Mouse (Mus musculus) frontal cortex, adult 2 months (tissue): ENCODE results near the gene Drc1. TPM values are rescaled to one million over a fixed set of nuclear protein-coding genes. Genes with fewer than 3 reads are reported as not detected.
A peak's percentile ranks its signal among the peaks of the same experiment; 100 is the strongest.

Experiments used
- DNase-seq, 2 experiments: peaks; one replicate each; pipeline ENCODE4 v3.0.0; 2022; ENCODE audit warnings: low spot score in 1 of 2; ENCODE audit errors: extremely low spot score in 1 of 2
- polyA plus RNA-seq: library from polyadenylated mRNA; depleted of rRNA; stranded (reverse); fragments of >200 nt; gene quantifications from 2 replicates; pipeline ENCODE4 v1.2.3, GENCODE M21; 2012

Drc1 gene
- polyA plus RNA-seq, 1 experiment = 11.5 TPM

DNA sequence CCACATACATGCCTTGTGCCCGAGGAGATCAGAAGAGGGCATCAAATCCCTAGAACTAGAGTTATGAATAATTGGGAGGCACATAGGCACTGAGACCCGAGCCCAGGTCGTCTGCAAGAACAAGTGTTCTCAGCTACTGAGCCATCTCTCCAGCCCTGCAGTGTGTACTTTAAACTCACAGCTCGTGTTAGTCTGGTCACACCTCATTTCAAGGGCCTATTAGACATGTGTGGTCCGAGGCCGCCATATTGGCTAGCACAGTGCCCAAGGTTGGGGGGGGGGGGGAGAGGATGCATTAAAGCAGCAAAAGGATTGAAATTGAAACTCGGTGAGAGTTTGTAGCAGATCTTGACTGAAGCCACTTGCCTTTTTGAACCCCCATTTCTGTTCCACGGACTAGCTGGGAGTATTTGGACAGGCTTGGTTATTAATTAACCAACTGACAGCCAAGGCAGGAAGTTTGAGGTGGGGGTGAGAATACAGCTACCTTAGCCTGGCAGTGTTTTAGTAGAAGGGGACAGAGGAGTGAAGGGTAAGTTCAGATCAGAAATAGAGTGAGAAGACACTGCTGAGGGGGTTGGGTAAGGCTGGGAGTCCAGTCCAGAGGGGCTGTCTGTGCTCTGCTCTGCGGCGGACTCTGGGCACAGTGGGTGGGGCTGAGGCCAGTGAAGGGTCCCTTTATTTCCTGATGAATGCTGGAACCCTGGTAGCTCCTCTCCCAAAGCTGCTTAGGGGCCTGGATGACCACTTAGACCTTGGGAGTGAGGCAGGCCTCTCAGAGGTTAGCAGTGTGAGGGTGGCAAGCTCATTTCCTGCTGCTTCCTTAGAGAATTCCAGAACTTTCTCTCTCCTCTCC, 5.0 kb downstream of the Drc1 start:
- DNase-seq = no peak

- no peak for DNase-seq
These were observed 6.1 kb downstream of the Drc1 start for GRCm38 (mm10) chr5:30287106-30287882.

DNA sequence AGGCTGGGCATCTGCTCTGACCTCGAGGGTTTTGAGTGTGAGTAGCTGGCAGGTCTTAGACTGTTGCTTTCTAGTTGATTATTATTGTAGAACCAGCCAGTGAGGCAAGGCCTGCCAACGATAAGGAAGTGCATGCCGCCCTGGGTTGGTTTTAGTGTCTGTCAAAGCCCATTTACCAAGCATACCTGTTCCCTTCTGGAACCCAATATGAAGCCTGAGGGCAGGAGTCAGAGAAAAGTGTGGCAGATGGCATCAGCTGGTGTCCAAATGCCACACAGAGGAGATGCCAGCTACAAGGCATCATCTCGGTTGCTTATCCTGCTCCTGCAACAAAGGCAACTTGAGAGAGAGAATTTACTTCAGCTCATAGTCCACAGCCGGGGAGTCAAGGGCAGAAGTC, 59.6 kb downstream of the Drc1 start:
- no peak for DNase-seq

GRCm38 (mm10) chr5:30341601-30342365, 60.6 kb downstream of the Drc1 start:
- peak in 1 of 2 experiments; percentile 25 for DNase-seq

DNA sequence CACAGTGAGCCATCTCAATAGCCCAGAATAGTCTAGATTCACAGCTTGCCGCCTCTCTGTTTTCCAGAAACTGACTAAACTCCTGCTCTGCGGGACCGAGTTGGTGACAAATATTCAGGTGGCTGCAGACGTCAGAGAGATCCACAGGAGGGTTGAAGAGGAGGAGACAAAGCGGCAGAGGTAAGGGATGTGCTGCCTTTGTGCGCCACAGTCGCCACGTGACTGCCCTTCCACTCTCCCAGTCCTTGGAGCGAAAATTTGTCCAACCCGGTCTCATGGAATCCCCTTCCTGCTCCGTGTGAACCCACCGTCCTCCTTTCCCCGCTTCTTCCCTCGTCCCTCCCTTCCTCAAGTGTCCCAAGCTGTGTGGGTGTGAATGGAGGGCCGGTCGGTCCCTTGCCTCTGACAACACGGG, 61.4 kb downstream of the Drc1 start:
- peak; percentile 14 to 66 for DNase-seq

DNA sequence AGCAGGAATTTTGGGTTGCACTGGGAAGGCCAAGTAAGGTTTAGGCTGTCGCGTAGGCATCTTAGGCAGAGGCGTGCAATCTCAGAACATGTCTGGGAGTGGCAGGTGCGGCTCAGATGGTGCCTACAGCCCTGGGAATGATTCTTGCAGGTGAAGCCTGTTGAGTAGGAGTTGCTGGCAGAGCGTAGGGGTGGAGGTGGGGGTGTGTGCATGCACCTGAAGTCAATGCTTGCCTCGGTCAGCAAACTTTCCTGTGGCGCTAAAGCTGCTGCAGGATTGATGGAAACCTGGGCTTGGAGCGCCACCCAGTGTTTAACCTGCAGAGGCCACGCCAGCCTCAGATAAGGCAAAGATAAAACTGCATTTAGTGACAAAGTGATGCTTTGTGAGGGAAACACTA, 61.9 kb downstream of the Drc1 start:
- peak; percentile 64 to 74 for DNase-seq

GRCm38 (mm10) chr5:30343886-30344285, 62.7 kb downstream of the Drc1 start:
- no peak for DNase-seq

DNA sequence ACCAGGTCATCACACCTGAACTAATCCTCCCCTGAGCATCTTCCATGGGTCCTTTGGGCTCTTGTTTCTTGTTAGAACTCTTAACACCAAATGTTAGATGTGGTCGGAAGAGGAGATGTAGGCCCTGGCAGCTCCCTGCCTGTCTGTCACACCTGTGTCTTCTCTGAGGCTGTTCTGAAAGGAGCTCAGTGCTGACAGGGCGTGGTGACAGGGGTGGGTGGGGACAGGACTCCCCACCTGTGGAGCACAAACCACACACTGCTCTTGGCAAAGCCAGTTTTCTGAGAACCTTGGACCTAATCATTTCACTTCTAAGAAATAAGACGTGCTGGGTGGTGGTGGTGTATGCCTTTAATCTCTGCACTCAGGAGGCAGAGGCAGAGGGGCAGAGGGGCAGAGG, 72.4 kb downstream of the Drc1 start:
- DNase-seq = no peak

- DNase-seq = no peak
These were observed 73.9 kb downstream of the Drc1 start for GRCm38 (mm10) chr5:30355114-30355513.

DNA sequence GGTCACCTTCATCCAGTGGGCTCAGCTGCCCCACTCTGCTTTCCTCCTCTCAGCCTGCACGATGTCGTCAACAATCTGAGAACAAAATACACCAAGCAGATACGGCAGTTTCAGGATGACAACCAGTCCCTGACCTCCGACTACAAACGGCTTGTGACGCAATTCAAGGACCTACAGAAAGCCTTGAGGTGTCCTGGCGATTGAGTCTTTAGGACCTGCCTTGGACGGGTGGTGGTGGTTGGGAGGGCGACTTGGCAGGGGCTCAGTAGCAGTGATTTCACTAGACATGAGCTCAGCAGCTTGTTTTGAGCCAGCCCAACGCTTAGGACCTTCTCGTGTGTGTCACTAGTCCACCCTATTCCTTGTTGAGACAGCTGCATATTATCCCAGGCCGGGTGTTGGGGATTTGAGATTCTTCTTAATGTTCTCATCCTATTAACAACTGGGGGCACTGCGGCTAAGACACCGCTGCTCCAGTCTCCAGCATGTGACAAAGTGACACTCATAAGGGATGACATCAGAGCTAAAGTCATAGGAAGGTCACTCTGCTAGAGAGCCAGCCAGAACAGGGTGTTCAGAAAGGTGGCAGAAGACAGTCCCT, 74.5 kb downstream of the Drc1 start:
- DNase-seq = no peak

DNA sequence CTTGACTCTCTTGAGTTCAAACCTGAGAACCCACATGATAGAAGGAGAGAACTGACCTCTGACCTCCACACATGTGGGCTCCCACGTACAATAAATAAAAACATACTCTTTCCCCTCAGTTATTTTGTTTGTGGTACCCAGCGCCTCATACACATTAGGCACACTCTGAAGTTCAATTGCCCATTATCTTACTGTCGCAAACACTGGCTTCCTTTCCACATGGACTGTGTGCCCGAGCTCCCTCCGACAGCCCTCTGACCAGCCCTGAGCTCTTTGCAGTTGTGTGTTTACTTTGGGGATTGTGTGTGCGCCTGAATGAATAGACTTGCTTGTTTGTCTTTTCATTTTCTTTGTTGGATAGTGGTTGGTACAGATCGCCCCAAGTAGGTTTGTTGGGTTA, 75.5 kb downstream of the Drc1 start:
- no peak for DNase-seq

GRCm38 (mm10) chr5:30358436-30359099, 77.4 kb downstream of the Drc1 start:
- no peak for DNase-seq

DNA sequence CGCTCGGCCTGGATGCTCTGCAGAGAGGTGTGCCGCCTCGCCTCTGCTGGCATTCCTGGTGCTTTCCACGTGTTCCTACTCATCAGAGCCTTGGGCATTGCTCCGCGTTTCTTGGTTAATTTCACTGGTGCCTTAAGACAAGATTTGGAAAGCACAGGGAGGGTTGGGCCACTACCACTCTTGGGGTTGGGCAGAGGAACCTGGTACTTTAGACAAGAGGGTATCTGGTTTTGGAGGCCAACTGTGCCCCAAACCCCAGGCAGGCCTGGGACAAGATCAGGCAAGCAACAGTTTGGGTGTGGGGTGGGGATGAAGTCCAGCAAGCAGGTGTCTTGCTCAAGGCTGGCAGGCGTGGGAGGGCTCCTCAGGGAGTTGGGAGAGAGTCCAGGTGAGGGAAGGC, 86.2 kb downstream of the Drc1 start:
- no peak for DNase-seq

GRCm38 (mm10) chr5:30369426-30369825, 88.2 kb downstream of the Drc1 start:
- DNase-seq = peak; percentile 29 to 59

GRCm38 (mm10) chr5:30382876-30383275, 101.7 kb downstream of the Drc1 start:
- no peak for DNase-seq

DNA sequence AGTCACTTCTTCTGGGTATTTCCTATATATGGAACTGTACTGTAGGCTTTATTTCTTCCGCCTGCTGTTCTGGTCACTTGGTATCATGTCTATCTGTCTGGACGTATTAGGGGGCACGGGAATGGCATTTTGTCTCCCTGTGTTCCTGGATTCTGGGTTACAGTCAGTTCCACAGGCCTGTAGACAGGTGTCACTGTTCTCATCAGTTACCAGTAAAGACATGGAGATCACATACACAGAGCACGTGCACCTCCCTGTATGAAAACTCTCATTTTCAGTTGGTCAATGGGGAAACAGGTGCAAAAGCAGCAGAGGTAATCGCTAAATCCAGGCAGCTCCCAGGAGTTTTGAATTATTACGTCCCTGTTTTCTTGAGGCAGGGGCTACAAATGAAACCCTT, 106.5 kb downstream of the Drc1 start:
- no peak for DNase-seq

DNA sequence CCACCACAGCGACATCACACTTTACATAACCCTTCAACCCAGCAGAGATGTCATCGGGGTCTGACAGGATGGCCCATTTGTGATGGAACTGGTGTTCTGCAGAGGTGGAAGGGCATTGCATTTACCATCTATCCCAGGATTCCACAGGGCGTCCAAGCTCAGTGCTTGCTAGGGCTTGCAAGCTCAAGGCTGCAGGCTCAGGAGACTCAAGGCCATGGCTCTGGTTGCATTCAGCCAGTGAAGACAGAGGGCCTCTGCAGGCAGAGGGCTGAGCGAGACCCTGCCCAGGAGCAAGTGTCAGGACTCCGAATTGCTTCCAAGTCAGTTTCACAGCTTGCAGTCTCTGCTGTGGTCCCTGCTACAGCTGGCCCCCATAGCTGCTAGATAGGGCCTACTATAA, 108.6 kb downstream of the Drc1 start:
- DNase-seq = no peak

DNA sequence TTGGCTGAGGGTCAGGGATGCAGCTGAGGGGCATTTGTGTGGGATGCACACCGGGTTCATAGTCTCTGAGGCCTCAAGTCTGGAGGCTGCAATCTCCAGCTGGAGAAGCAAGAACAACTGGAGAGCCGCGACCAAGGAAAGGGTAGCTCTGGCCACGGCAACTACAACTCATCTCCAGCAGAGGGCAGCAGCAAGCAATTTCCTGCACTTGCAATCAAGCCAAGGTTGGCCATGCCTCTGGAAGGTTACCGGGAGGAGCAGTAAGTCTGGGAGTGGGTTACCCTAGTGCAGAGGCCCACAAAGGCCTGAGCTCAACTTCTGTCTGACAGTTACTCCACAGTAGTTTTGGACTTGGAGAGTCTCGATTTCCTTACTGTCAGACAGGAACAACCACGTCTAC, 110.3 kb downstream of the Drc1 start:
- DNase-seq = peak in 1 of 2 experiments; percentile 84

- DNase-seq = no peak
These were observed 119.3 kb downstream of the Drc1 start for GRCm38 (mm10) chr5:30400521-30400920.

- DNase-seq = peak in 1 of 2 experiments; percentile 31
These were observed 120.0 kb downstream of the Drc1 start for GRCm38 (mm10) chr5:30401165-30401564.
